Mouse (Mus musculus) embryo, embryonic 9.5 days (tissue): ENCODE results near the gene AC131692.1.
A peak's percentile ranks its signal among the peaks of the same experiment; 100 is the strongest.

Source experiments
- DNase-seq: peaks from one replicate; pipeline ENCODE4 v3.0.0-alpha.2; 2017; ENCODE audit errors: extremely low spot score

Gene AC131692.1

DNA sequence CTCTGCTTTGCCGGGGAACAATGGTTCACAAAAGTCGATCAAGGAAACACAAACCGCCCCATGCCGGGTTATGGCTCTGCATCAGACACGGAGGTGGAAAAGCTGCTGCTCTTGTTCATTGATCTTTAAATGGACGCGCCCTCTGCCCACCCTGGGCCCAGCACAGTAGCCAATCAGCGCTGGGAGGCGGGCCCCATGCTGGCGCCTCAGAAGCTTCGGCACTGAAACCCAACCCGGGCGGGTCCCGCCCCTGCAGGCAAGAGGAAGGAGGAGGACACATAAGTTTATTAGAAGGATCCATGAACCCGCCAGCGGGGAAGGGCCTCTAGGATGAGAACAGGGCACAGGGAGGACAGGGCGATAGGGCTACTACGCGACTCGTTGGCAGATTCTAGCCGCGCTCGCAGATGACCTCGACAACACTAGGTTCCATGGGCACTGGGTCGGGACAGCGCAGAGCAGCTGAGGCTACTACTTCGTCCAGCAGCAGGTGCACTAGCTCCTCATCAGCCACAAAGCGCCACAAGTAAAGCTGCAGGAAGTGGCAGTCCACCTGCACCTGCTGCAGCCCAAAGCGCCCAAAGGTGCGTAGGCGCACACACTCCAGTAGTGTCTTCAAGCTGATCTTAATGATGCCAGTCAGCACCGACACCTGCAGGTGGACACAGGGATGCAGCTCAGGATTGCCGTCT is 26.3 kb upstream of the AC131692.1 start, which contains the start of gene Tm7sf2:
Gene Tm7sf2, minus strand, starts transcription at position 650 of the 692 bp plus-strand sequence.
- peak; percentile 89 for DNase-seq

DNA sequence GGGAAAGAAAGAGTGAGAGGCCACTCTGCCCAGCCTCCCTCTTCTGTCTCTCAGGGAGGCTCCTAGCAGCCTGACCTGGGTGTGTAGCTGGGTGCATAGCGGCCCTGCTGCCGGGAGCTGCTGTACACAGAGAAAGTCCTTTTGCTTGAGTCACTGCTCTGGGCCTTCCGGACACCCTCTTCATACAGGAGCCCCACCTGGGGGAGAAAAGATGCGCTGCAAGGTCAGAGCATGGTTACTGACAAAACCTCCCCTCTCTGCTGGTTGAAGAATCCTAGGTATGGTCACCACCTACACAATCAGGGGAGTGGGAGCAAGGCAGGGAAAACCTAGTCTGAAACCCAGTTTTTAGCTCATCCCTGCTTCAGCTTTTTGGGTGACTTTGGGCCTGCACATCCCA is 25.3 kb upstream of the AC131692.1 start:
- no peak for DNase-seq

- no peak for DNase-seq
Observed at GRCm38 (mm10) chr19:6069851-6070250, 24.4 kb upstream of the AC131692.1 start.

- DNase-seq, result no peak
Observed at GRCm38 (mm10) chr19:6070571-6071250, 23.5 kb upstream of the AC131692.1 start.

DNA sequence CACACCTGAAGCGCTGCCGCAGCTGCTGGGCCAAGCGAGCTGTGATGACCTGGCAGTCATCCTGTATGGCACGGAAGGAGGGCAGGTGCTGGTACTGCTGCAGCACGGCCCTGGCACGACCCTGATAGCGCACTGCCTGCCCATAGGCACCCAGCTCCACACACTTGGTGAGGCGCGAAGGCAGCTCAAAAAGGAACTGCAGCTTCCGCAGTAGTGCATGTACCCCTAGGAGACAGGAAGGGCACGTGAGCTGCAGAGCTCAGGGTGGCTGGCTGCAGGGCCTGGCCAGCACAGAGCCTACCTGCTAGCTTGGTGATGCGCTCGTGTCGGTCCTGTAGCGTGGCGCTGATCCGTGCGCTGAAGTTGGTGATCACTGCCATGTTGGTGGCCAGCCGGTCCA is 23.0 kb upstream of the AC131692.1 start:
- no peak for DNase-seq

DNA sequence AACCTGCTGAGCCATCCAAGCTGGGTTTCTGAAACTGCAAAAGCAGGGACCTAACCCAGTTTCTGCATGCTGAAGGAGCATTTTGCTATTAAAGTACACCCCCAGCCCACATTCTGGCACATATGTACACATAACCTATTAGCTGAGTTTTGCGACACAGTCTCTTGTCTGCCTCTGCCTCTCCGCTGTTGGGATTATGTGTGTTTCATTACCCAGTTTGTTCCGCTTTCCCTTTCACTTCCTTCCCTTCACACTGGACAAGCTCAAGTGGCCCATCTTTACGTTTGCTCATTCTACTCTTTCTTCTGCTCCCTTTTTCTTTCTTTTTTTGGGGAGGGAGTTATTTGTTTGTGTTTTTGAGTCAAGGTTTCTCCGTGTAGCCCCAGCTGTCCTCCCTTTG is 20.3 kb upstream of the AC131692.1 start:
- DNase-seq, result no peak

DNA sequence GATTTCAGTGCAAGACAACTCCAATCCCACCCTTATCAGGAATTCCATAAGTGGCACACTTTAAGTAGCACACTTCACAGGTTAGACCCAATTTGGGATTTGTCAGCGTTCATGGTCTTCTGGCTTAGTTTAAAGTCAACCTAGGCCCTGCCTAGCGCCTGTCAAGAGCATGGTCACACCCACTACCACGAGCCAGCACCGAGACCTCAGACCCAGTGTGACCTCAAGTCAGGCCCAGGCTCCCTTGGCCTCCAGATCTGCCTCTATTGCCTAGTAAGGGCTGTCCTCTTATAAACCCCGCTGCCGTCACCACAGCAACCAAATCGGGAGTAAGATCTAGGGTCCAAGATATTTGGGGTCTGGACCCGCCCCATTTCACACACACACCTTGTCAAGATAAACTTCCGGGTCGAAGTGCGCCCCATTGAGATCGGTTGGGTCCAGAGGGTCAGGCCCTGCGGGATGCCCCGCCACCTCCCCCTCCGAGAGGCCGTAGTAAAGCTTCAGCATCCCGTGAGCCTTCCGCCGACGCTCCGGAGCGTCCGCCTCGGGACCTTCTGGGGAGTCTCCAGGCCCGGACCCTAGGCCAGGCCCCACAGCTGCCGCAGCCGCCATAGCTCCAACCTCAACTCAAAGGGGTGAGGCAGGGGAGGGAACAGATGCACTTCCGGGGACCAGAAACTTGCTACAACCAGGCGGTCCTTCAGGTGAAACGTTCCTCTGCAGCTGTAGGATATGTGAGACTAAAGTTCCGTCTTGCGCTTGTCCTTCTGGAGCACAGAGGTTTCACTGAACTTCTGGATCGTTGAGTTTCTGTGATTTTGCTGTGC is 17.4 kb upstream of the AC131692.1 start, which contains the start of gene Vps51:
Gene Vps51, minus strand, starts transcription at position 668 of the 830 bp plus-strand sequence.
- DNase-seq, result peak; percentile 91

DNA sequence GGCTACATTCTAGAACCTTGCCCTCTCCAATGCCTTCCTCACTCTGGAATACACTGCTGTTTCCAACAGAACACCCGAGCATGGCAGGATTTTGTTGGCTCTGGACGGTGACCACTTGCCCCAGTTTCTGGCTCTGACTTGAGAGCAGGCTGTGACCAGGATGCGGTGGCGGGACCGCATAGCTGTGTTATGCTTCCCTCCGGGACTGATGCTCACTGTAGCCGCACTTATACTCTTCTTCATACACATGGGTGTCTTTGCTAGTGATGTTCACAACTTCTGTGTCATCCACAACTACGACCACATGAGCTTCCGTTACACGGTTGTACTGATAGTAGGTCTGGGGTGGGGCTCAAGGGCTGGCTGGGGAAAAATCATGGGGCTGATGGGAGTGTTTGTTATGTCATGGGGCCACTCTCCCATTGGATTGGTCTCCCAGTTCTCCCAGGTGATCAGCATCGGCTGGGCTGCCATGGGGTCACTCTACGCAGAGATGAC is 14.2 kb upstream of the AC131692.1 start, which contains the start of gene Tmem262:
Gene Tmem262, plus strand, starts transcription at position 51 of the 498 bp plus-strand sequence.
- DNase-seq, result no peak

GRCm38 (mm10) chr19:6082156-6082555 is 12.1 kb upstream of the AC131692.1 start, which contains the start of gene Gm28374:
Gene Gm28374 (minus strand): TSS chr19:6082256.
- no peak for DNase-seq

GRCm38 (mm10) chr19:6084478-6085248 is 9.6 kb upstream of the AC131692.1 start, which contains the start of the genes Zfpl1 and Cdca5:
Gene Zfpl1 (minus strand): TSS chr19:6084956.
Gene Cdca5 (plus strand): TSS chr19:6084983.
- peak; percentile 97 for DNase-seq

- peak; percentile 76 for DNase-seq
Observed at GRCm38 (mm10) chr19:6085417-6085879, 8.8 kb upstream of the AC131692.1 start.

- no peak for DNase-seq
Observed at GRCm38 (mm10) chr19:6088841-6089240, 5.4 kb upstream of the AC131692.1 start.

- DNase-seq, result no peak
Observed at GRCm38 (mm10) chr19:6097847-6098246, 3.6 kb downstream of the AC131692.1 start.

- no peak for DNase-seq
Observed at GRCm38 (mm10) chr19:6101186-6101585, 7.0 kb downstream of the AC131692.1 start.

- DNase-seq, result no peak
Observed at GRCm38 (mm10) chr19:6102169-6102853, 8.1 kb downstream of the AC131692.1 start.

GRCm38 (mm10) chr19:6104476-6104875 is 10.3 kb downstream of the AC131692.1 start:
- no peak for DNase-seq

DNA sequence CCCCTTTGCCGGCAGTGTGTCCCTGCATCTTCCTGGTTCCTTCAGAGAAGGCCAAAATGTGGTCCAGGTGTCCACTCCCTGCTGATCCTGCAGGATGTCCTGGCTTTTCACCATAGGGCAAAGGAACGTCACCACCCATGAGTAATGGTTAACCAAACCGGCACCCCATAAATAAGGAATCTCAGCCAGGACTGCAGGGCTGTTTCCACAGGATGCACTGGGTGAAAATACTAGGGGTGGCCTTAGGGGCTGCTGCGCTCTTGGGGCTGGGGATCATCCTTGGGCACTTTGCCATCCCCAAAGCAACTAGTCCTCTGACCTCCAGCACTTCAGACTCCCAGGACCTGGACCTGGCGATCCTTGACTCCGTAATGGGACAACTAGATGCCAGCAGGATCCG is 11.4 kb downstream of the AC131692.1 start, which contains the start of gene Naaladl1:
Gene Naaladl1, plus strand, starts transcription at position 197 of the 400 bp plus-strand sequence.
- no peak for DNase-seq

GRCm38 (mm10) chr19:6113116-6113515 is 18.9 kb downstream of the AC131692.1 start:
- no peak for DNase-seq

DNA sequence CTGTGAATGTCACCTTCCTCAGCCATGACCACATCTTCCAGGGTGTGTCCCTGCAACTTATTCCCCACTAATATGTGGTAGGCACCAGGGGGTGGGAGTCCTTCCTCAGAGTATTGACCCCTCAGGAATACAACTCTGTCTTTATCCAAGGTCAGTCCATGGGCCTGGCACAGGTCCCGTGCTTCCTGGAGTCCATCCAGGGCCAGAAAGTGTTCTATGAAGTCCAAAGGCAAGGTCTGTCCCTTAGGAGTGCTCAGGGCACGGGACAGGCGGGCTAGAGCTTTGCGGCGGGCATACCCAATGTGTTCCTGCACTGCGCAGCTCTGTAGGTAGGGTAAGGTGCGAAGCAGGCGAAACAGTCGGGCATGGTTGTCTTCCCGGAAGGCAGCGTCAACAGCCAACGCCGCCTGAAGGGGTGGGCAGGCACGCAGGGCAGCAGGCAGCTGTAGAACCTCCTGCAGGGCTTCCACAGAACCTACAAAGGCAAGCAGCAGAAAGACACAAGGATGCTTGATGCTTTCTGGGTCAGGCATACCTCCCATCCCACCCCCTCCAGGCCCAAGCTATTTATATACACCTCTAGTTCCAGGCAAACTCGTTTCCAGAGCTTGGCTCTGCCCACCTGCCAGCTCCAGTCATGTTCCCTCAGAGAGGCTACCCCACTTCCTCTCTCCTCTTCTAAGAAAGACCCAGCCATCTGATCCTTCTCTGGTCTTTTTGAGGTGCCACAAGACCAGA is 22.1 kb downstream of the AC131692.1 start:
- no peak for DNase-seq
